Mouse (Mus musculus) CD4-positive, CD25-positive, alpha-beta regulatory T cell, adult 4 months (primary cell): ENCODE results near the gene Fam20b. TPM values are rescaled to one million over a fixed set of nuclear protein-coding genes. Genes with fewer than 3 reads are reported as not detected.

Source experiments
- ATAC-seq: one replicate; pipeline ENCODE4 v1.8.0; 2017
- polyA plus RNA-seq, 2 experiments: library from polyadenylated mRNA; unstranded; fragments of 100-300 nt; shearing (Covaris generic); gene quantifications; one replicate each; pipeline ENCODE4 v1.2.1; 2017

Gene Fam20b
- polyA plus RNA-seq, 2 experiments from 2014 or later = 11.5 to 18.8 TPM

DNA sequence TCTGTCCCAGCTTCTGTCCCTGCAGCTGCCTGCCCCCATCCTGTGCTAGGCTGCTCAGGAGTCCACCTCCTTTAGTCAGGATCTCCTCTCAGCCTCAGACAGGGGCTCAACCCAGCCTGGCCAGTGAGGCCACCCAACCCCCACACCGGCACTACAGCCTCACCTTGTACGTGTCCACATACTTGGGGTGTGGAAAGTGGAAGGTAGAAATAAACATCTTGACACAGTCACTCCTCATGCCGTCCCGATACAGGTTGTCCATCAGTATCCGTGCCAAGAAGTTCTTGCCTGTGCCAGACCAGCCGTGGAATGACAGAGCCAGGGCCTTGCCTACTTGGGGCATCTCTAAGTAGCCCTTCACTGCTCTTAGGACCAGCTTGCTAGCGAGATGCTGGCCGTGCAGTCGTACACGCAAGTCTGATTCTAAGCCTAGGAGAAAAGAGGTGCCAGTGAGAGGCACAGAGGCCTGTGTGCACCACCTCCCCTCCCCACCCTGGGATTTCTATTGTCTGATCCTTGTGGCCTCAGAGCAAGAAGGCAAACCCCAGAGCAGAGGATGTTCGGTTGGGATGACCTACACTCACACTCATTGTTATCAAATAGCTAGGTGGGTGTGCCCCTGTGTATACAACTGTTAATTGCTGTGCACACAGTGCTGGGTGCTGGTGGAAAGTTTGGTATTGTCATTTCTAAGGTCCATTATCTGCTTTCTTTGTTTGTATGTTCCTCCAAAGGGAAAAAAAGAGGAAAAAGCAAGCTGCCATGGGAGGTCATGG is 49.5 kb downstream of the Fam20b start:
- no peak for ATAC-seq

DNA sequence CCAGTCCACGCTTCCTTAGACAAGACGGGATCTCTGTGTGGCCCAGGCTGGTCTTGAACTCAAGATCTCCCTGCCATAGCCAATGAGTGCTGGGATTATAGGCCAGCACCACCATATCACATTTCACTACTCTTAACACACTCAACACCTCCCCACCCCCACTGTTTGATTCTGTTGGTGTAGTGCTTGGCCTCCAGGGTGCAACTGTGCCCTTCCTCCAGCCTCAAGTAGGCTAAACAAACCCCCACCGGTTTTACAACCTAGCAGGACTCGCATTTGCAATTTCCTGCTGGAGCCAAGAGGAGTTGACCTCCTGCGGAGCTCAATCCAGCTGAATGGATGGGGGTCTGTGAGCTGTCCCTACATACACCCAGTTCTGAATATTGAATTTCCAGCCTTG is 50.3 kb downstream of the Fam20b start:
- no peak for ATAC-seq

DNA sequence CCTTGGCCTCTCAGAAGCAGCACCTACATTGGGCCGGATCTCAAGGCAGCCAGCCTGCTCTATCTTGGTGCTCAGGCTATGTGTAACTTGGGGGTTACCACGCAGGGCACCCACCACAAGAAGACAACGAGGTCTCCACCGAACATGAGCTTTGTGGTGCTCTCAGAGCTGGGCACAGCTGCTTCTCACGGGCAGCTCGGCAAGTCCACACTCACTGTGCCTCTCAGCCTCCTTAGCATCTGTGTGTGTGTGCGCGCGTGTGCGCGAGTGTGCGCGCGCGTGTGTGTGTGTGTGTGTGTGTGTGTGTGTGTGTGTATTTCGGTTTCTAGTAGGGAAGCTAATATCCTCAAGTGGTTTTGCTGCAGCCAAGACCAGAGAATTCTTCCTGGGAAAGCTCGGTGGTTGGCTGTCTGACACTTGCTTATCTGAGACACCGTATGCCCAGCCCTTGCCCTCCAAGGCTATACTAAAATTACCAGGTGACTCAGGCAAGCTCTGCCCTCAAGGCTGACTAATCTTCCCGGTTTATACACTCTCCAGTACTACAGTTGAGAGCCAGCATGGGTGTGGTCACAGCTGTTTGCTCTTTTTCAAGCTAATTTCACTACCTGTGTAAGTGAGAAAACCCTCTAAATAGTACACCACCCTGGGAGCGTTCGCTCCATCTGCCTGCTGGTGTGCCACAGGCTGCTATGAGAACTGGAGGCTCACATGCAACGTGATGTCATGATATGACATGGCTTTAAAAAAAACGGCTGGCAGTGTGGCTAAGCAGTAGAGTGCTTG is 51.6 kb downstream of the Fam20b start:
- no peak for ATAC-seq

GRCm38 (mm10) chr1:156665777-156666176 is 53.1 kb downstream of the Fam20b start:
- no peak for ATAC-seq

- ATAC-seq = peak; percentile 16
Measured at GRCm38 (mm10) chr1:156660660-156661236, 58.1 kb downstream of the Fam20b start.

DNA sequence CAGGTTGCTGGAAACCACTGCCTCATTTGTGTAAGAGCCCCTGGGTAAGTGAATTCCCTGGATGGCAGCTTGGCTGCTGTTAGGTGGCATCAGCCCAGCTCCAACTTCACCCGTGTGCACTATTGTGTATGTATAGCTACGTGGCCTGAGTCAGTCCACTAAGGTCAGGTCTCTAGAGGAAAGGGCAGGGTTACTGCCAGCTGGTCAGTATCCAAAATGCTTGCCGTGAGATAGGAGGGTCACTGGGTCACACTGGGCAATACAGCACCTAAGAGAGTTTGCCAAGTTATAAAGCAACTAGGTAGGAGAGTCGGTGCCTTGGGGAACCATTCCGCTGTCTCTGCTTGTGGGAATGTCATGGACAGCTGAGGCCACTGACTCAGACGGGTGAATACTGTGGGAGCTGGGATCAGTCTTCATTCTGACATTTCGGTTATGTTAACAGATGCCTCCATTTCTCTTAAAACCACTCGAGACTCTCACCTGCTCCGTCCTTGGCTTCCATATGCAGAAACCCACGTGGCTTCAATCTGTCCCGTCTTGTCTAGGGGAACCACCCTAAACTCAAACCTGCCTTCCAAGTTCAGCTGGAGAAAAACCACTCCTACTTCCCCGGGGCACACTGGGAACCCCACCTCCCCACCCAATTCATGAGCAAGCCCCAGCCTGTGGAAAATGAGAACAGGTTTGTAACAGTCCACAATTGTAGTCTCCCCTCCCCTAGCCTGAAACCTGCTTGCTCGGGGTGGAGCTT is 58.8 kb downstream of the Fam20b start:
- peak; percentile 55 for ATAC-seq

- ATAC-seq = no peak
Measured at GRCm38 (mm10) chr1:156658676-156659075, 60.2 kb downstream of the Fam20b start.

DNA sequence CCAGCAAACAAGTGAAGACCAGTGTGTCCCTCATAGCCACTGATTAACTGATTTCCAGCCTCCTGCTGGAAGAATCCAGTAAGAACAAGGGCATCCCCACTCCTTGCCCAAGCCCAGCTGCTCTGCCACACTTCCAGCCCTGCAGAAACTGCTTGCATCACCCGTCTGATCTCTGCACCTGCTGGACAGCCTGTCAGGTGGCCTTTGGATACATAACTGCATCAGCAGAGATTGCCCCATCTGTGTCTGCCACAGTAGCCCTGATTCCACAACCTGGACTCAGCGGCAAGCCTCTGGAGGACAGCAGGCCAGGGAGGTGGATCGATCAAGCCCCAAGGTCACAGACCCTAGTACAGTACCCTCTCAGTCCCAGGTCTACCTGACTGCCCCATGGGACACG is 61.4 kb downstream of the Fam20b start:
- no peak for ATAC-seq

GRCm38 (mm10) chr1:156654735-156655530 is 64.0 kb downstream of the Fam20b start:
- ATAC-seq = no peak

GRCm38 (mm10) chr1:156652189-156652822 is 66.6 kb downstream of the Fam20b start:
- no peak for ATAC-seq

DNA sequence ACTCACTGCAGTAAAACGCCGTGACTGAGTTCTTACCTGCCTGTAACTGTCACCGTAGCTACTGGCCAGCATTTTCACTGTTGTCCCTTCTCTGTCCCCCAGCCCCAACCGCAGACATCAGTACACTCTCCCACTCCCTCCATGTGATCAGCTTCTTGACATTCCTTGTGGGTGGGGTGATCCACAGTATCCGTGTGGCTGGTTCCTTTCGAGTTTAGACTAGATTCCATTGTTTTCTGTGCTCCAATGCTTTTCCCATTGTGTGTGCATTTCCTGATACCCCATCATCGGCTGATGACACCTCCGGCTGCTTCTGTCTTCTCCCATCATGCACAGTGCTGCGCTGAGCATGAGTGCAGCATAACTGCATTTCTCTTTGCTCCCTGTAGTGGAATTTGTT is 68.3 kb downstream of the Fam20b start:
- ATAC-seq = no peak

- no peak for ATAC-seq
Measured at GRCm38 (mm10) chr1:156648705-156649104, 70.2 kb downstream of the Fam20b start.

- no peak for ATAC-seq
Measured at GRCm38 (mm10) chr1:156645971-156646370, 72.9 kb downstream of the Fam20b start.

DNA sequence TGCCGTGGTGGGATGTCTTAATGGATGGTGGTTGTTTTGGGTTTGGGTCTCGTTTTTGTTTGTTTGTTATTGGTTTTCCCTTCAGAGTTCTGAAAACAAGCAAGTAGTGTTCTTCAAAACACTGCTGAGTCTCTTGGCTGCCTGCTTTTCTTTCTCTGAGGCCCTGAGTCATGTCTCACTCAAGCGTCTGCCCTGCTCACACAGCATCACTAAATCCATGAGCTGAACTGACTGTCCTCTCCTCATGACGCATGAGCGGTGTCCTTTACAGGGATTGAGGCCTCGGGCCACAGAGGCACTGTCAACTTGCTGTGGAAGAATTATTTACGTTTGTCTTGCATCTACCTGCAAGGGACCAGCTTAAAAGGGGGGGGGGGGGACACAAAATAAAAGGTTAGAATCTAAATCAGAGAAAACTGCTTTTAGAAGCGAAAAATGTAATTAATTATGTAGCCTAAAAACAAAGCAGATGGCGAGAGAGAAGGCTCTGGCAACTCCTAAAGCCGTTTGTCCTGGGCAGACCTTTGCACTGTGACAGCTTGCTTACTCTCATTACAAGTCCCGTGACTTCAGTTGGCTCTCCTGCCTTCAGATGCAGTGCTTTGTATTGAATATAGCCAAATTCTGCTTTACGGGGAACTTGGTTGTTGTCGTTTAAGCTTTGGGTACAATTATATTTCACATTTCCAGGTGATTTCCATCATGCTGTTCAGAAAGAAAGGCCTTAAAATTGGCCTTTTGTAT is 73.9 kb downstream of the Fam20b start:
- no peak for ATAC-seq

GRCm38 (mm10) chr1:156644061-156644460 is 74.8 kb downstream of the Fam20b start:
- ATAC-seq = no peak

DNA sequence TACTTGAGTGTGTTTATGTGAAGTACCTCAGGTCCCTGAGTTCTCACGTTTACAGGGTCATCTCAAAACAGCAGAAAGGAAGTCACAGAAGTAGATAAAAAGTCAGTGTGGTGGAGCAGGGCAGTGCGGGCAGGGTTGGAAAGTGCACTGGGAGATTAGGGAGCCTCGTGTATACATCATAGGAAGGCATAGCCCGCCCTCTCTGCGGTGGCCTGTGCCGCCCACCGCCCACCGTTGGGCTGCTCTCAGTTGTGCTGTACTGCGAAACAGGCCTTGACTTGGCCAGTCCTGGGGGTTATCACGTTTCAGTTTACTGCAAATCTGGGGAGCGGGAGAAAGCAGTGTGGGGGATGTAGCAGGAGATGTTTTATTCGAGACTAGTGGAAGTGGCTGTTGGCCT is 76.1 kb downstream of the Fam20b start:
- no peak for ATAC-seq

DNA sequence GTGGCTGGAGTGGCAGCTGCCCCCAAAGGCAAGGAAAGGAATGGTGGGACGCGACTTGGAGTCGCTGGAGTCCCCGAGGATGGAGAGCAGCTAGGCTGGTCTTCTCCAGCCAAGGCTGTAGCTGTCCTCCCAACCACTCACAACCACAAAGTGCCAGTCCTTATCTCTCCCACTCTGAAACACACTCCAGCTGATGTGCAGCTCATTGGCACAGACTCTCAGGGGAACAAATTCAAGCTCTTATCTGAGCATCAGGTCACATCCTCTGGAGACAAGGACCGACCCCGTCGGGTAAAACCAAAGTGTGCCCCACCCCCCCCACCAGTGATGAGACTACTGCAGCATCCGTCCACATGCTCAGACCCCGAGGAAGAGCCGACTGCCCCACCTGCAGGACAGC is 77.1 kb downstream of the Fam20b start:
- no peak for ATAC-seq

DNA sequence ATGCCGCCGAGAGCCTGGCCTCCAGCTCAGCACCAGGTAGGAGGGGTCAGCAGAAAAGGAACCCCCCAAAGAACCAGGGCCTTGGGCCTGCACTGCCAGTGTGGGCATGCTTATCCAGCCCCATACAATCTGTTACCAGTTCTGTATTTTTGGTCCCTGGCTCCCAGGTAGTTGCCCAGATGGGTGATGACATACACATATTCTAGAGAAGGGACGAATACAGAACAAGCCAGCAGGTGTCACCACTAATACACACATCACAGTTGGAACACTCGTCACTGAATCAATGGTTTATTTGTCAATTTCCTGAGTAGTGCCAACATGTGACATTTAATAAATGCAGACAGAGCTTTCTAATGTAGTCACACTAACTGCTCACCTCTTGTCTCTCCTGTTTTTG is 78.3 kb downstream of the Fam20b start:
- peak; percentile 69 for ATAC-seq

- no peak for ATAC-seq
Measured at GRCm38 (mm10) chr1:156639455-156639854, 79.4 kb downstream of the Fam20b start.

- no peak for ATAC-seq
Measured at GRCm38 (mm10) chr1:156635148-156635547, 83.7 kb downstream of the Fam20b start.

GRCm38 (mm10) chr1:156633095-156633494 is 85.8 kb downstream of the Fam20b start:
- ATAC-seq = peak; percentile 79
